Mouse (Mus musculus): ENCODE measurements around the gene Prps1l1. TPM values are rescaled to one million over a fixed set of nuclear protein-coding genes. Genes with fewer than 3 reads are reported as not detected.

Prps1l1 gene
- polyA plus RNA-seq, 1 experiment from 2014 or later: not detected

GRCm38 (mm10) chr12:35027533-35027932 lies 43.0 kb downstream of the Prps1l1 start:
- Histone ChIP-seq H3K9ac (no peak overlapping the region), H3K4me3 (no peak overlapping the region), H3K9me3 (replicated peaks) (no peaks in the 10 kb centered on the region), H3K4me2 (no peak overlapping the region), H3K27ac (no peak overlapping the region), H3K4me1 (replicated peaks) (no peaks in the 10 kb centered on the region), H3K27me3 (no peaks in the 10 kb centered on the region), H3K36me3 (no peaks in the 10 kb centered on the region)
- no peak for ATAC-seq (replicated peaks; ENCODE audit: insufficient number of reproducible peaks, insufficient read depth, low FRiP score, low read depth)
- WGBS: 65% methylated on average over 1 of the region's 1 CpGs

Other genes with a start within 250 kb of the Prps1l1 start
- 22.5 and 26.1 TPM in 2 replicates for gene Hdac9, start 67.7 kb upstream of the Prps1l1 start, polyA plus RNA-seq (2015; fragmentation: Nextera tagmentation; extraction: Ambion mirVana)
- 29.2 and 33.6 TPM in 2 replicates for gene Snx13, start 62.4 kb downstream of the Prps1l1 start, polyA plus RNA-seq (2015; fragmentation: Nextera tagmentation; extraction: Ambion mirVana)

Data from heart, embryonic 15.5 days (tissue).